Mouse (Mus musculus): ENCODE results near the gene Hipk4. TPM values are rescaled to one million over a fixed set of nuclear protein-coding genes. Genes with fewer than 3 reads are reported as not detected.

The Hipk4 gene
- polyA plus RNA-seq, 1 experiment from 2014 or later = 0.63 TPM

DNA sequence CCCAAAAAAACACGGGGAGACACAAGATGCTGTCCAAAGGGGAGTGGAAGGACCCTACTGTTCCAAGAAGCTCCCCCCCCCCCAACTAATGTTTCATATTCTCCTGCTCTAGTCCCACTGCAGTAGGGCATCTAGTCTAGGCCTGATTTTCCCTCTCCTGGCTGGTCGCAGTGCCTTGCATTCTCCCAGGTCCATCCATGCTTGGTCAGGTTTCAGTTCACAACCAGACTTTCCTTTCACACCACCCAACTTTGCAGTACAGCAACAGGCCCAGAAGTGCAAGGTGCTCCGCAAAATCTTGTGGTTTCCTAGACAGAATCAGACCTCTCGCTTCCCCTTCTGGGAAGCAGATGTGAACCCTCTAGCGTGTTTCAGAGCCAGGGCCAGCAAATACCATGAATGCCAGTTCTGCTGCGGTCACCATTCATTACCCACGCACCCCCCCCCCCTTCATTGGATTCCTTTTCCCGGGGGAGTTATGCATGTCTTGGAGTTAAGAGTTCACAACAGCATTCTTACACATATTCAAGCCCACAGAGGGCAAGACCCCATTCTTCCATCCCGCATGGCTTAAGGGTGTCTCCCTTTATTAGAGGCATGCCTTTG lies 16.2 kb upstream of the Hipk4 start:
- H3K4me1 ChIP-seq = peaks cover 28% of the 10 kb centered on the region
- DNase-seq (ENCODE audit: extremely low spot score, low spot score) = no peak
- no peaks in the 10 kb centered on the region for H3K9me3 ChIP-seq
- H3K36me3 ChIP-seq (replicated peaks) = no peaks in the 10 kb centered on the region
- H3K27ac ChIP-seq = peak overlapping the region; percentile 97
- WGBS = 55% methylated on average over 9 of the region's 9 CpGs
- H3K4me3 ChIP-seq = peak overlapping the region; percentile 65
- no peaks in the 10 kb centered on the region for H3K27me3 ChIP-seq (ENCODE audit: poor library complexity, severe bottlenecking)

DNA sequence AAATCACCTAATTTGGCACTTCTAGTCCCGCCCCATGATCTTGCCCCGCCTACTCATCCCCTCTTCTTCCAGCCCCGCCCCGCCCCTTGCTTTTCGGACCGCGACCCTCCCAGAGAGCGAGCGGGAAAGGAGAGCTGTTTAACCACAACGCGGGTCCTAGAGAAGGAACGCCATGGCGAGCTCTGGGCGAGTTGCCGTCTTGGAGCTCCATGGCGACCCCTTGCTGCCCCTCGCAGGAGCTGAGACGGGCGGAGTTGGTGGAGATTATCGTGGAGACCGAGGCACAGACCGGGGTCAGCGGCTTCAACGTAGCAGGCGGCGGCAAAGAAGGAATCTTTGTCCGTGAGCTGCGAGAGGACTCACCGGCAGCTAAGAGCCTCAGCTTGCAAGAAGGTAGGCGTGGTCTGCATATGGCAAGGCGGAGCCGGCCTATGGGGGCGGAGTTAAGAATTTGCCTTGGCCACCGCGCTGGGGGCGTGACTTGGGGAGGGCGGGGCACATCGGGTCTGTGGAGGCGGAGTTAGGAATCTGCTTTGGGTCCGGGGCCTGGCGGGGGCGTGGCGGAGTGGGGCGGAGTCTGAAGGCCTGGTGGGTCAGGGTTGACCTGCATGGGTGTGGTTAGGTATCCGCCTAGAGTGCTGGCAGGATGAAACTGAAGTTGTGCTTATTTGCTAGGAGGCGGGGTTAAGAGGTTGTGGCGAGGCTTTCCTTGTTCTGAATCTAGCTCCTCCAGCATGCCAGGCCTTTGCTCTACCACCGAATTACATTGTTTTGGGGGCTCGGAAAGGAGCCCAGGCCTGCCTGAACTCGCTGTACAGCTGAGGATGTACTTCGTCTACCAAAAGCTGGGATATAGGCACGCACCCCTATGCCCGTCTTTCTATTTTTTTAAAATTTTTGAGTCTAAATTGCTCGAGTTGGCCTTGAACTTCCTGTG lies 15.1 kb upstream of the Hipk4 start:
- Histone ChIP-seq H3K4me3 (peak overlapping the region; percentile 65), H3K27ac (peak overlapping the region; percentile 97), H3K36me3 (replicated peaks) (no peaks in the 10 kb centered on the region), H3K9me3 (no peaks in the 10 kb centered on the region), H3K27me3 (ENCODE audit: poor library complexity, severe bottlenecking) (no peaks in the 10 kb centered on the region), H3K4me1 (peaks cover 28% of the 10 kb centered on the region)
- under 1% methylated on average over 54 of the region's 54 CpGs for WGBS
- DNase-seq (ENCODE audit: extremely low spot score, low spot score) = peak; percentile 100

DNA sequence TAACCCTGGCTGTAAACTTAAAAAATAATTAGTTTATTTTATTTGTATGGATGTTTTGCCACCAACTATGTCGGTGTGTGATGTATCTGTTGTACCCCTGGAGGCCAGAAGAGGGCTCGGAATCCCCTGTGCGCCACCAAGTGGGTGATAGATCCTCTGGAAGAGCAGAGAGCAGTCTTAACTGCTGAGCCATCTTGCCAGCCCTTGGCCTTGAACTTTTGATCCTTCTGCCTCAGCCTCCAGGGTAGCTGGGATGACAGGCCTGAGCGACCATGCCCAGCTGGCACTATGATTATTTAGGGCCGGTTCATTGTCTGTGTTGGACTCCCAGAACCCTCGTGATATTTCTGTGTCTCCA lies 14.4 kb upstream of the Hipk4 start:
- WGBS = 23% methylated on average over 6 of the region's 6 CpGs
- H3K27ac ChIP-seq = peak overlapping the region; percentile 97; the same call in 1 of the 2 replicates

DNA sequence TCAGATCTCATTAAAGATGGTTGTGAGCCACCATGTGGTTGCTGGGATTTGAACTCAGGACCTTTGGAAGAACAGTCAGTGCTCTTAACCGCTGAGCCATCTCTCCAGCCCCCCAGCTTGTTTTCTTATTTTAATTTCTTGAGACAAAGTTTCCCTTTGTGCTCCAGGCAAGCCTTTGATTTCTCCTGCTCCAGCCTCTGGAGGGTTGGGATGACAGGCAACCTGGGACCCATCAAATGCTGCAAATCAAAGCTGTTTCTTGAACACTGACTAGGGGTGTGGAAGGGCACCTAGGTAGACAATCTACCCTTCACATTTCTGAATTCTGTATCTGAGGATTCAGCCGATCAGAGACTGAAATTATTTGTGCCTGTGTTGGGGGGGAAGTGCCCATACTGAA lies 12.3 kb upstream of the Hipk4 start:
- Histone ChIP-seq H3K36me3 (replicated peaks) (no peaks in the 10 kb centered on the region), H3K4me1 (peaks cover 28% of the 10 kb centered on the region), H3K27me3 (ENCODE audit: poor library complexity, severe bottlenecking) (no peaks in the 10 kb centered on the region), H3K9me3 (no peaks in the 10 kb centered on the region), H3K4me3 (no peak overlapping the region), H3K27ac (no peak overlapping the region)
- DNase-seq (ENCODE audit: extremely low spot score, low spot score) = no peak
- WGBS = 89% methylated on average over 2 of the region's 2 CpGs

More for the DNA sequence above, 14.4 kb upstream of the Hipk4 start:
- Histone ChIP-seq H3K36me3 (replicated peaks) (no peaks in the 10 kb centered on the region), H3K4me1 (peaks cover 28% of the 10 kb centered on the region), H3K9me3 (no peaks in the 10 kb centered on the region), H3K4me3 (peak overlapping the region; percentile 65), H3K27me3 (ENCODE audit: poor library complexity, severe bottlenecking) (no peaks in the 10 kb centered on the region)
- peak; percentile 52 for DNase-seq (ENCODE audit: extremely low spot score, low spot score)

DNA sequence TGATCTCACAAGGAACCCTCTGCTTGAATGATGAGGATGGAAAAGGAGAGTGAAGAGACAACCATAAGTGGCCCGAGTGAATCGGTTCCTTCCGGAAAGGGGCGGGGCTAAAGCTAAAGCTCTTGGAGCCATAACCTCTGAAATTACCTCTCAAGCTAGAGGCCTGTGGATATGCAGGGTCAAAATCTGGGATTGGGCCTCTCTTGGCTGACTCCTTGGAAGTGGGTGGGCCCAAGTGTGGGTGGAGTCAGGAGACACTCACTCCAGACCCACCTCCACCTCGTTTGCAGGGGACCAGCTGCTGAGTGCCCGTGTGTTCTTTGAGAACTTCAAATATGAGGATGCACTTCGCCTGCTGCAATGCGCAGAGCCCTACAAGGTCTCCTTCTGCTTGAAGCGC lies 8.1 kb upstream of the Hipk4 start:
- Histone ChIP-seq H3K9me3 (peaks cover 6% of the 10 kb centered on the region; the same call in 1 of the 2 replicates), H3K27ac (no peak overlapping the region), H3K27me3 (ENCODE audit: poor library complexity, severe bottlenecking) (no peaks in the 10 kb centered on the region), H3K36me3 (replicated peaks) (peaks cover 8% of the 10 kb centered on the region; the same call in 1 of the 2 replicates), H3K4me1 (no peaks in the 10 kb centered on the region), H3K4me3 (no peak overlapping the region)
- 81% methylated on average over 9 of the region's 9 CpGs for WGBS
- no peak for DNase-seq (ENCODE audit: extremely low spot score, low spot score)

DNA sequence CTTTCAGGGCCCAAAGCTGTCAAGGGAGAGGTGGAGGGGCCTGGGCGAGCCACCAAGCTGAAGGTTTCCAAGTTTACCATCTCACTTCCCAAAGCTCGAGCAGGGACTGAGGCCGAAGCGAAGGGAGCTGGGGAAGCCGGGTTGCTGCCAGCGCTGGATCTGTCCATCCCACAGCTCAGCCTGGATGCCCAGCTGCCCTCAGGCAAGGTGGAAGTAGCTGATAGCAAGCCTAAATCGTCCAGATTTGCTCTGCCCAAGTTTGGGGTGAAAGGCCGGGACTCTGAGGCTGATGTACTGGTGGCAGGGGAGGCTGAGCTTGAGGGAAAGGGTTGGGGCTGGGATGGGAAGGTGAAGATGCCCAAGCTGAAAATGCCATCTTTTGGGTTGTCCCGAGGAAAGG lies 4.8 kb upstream of the Hipk4 start:
- no peaks in the 10 kb centered on the region for H3K27me3 ChIP-seq (ENCODE audit: poor library complexity, severe bottlenecking)
- DNase-seq (ENCODE audit: extremely low spot score, low spot score) = no peak
- no peak overlapping the region for H3K27ac ChIP-seq
- peaks cover 6% of the 10 kb centered on the region for H3K4me1 ChIP-seq
- peaks cover 9% of the 10 kb centered on the region; the same call in 1 of the 2 replicates for H3K9me3 ChIP-seq
- no peak overlapping the region for H3K4me3 ChIP-seq
- WGBS = 86% methylated on average over 9 of the region's 9 CpGs
- H3K36me3 ChIP-seq (replicated peaks) = peaks cover 8% of the 10 kb centered on the region; the same call in 1 of the 2 replicates

DNA sequence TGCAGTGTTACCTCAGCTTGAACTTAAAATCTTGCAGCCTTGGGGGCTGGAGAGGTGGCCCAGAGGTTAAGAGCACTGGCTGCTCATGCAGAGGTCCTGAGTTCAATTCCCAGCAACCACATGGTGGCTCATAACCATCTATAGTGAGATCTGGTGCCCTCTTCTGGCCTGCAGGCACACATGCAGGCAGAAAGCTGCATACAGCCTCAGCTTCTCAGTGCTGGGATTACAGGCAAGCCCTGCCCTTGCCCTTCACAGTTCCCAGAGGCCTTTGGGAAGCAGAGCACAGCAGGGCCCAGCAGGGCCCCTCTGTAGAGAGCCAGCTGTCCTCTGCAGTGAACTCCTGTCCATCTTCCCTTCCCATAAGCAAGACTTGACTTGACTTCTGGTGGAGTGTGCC lies 3.0 kb upstream of the Hipk4 start:
- no peaks in the 10 kb centered on the region for H3K27me3 ChIP-seq (ENCODE audit: poor library complexity, severe bottlenecking)
- H3K4me3 ChIP-seq = no peak overlapping the region
- no peak overlapping the region for H3K27ac ChIP-seq
- peaks cover 9% of the 10 kb centered on the region; the same call in 1 of the 2 replicates for H3K9me3 ChIP-seq
- peaks cover 8% of the 10 kb centered on the region; the same call in 1 of the 2 replicates for H3K36me3 ChIP-seq (replicated peaks)
- no peak for DNase-seq (ENCODE audit: extremely low spot score, low spot score)
- peaks cover 6% of the 10 kb centered on the region for H3K4me1 ChIP-seq

DNA sequence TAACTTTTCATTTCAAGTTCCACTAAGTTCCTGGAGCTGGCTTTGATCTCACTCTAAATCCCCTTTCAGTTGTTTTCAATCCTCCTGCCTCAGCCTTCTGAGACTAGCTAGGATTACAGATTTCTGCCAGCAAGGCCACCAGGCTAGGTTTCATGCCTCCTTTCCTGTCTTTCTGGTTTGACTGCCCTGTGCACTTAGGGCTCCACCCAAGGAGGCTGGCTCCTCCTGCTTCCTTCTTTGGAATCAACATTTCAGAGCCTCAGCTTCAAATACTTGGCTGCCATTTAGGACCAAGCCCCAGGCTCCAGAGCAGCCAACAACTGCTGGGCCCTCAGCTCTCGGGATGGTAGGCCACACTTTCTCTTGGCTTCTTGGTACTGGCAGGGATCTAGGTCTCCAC lies 2.5 kb upstream of the Hipk4 start:
- Histone ChIP-seq H3K4me3 (no peak overlapping the region), H3K9me3 (peaks cover 9% of the 10 kb centered on the region; the same call in 1 of the 2 replicates), H3K36me3 (replicated peaks) (peaks cover 8% of the 10 kb centered on the region; the same call in 1 of the 2 replicates), H3K4me1 (peaks cover 6% of the 10 kb centered on the region), H3K27ac (no peak overlapping the region), H3K27me3 (ENCODE audit: poor library complexity, severe bottlenecking) (no peaks in the 10 kb centered on the region)
- 70% methylated on average over 1 of the region's 1 CpGs for WGBS
- no peak for DNase-seq (ENCODE audit: extremely low spot score, low spot score)

DNA sequence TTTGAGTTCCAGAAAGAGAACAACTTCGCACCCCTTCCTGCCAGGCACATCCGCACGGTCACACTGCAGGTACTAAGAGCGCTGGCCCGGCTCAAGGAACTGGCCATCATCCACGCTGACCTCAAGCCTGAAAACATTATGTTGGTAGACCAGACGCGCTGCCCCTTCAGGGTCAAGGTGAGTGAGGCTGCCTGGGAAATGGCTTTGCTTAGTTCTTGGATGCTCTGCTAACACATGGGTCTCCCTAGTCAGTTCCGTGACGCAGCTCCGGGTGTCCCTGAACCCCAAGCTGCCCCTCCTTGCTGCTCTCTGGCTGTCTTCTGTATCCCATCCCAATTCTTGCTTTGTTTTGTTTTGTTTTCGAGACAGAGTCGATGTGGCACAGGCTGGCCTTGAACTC lies 738 bp downstream of the Hipk4 start:
- DNase-seq (ENCODE audit: extremely low spot score, low spot score) = no peak
- Histone ChIP-seq H3K36me3 (replicated peaks) (peaks cover 4% of the 10 kb centered on the region; the same call in 1 of the 2 replicates), H3K4me1 (peaks cover 10% of the 10 kb centered on the region), H3K9me3 (peaks cover 9% of the 10 kb centered on the region; the same call in 1 of the 2 replicates), H3K4me3 (no peak overlapping the region), H3K27me3 (ENCODE audit: poor library complexity, severe bottlenecking) (no peaks in the 10 kb centered on the region), H3K27ac (no peak overlapping the region)
- WGBS = 93% methylated on average over 13 of the region's 13 CpGs

DNA sequence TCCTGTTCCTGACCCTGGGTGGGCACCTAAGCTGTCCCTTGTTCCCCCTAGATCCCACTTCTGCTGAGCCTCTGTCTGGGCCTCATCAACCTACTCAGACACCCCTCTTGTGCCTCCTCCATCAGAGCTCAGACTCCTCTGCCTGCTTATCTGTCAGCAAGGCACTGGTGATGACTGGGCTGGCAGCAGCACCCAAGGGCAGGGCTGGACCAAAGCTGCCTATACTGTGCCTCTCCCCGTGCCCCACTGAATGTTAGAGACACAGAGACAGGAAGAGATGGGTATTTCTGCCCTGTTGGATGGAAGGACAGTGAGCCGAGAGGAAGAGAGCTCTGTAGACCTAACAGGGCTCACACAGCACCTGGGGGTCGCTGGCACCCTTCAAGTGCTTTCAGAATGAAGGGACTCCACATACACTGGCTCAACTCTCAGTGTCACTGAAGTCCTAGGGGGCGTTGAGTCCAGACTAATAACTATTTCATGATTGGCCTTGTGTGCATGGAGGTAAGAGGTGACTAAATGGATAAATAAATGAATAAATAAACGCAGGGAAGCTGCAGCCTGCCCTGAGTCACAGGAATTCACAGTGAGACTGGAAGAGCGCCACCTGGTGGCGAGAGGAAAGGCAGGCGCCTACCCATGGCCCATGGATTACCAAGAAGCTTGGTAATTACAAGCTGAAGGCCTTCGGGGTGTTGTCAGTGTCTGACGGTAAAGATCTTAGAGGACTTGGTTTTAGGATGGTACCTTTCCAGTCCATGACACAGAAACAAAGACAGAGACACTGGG lies 3.2 kb downstream of the Hipk4 start:
- Histone ChIP-seq H3K27ac (no peak overlapping the region), H3K4me1 (peaks cover 10% of the 10 kb centered on the region), H3K9me3 (no peaks in the 10 kb centered on the region), H3K36me3 (replicated peaks) (peaks cover 10% of the 10 kb centered on the region; the same call in 1 of the 2 replicates), H3K4me3 (no peak overlapping the region), H3K27me3 (ENCODE audit: poor library complexity, severe bottlenecking) (no peaks in the 10 kb centered on the region)
- peak; percentile 82 for DNase-seq (ENCODE audit: extremely low spot score, low spot score)
- 28% methylated on average over 10 of the region's 10 CpGs for WGBS

DNA sequence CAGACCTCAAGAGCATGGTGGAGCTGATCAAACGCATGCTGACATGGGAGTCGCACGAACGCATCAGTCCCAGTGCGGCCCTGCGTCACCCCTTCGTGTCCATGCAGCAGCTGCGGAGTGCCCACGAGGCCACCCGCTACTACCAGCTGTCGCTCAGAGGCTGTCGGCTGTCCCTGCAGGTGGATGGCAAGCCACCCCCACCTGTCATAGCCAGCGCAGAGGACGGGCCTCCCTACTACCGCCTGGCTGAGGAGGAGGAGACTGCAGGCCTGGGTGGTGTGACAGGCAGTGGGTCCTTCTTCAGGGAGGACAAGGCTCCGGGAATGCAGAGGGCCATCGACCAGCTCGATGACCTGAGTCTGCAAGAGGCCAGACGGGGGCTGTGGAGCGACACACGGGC lies 6.0 kb downstream of the Hipk4 start:
- Histone ChIP-seq H3K36me3 (replicated peaks) (peaks cover 35% of the 10 kb centered on the region), H3K4me3 (no peak overlapping the region), H3K4me1 (peaks cover 4% of the 10 kb centered on the region; the same call in 1 of the 2 replicates), H3K9me3 (no peaks in the 10 kb centered on the region), H3K27me3 (ENCODE audit: poor library complexity, severe bottlenecking) (no peaks in the 10 kb centered on the region), H3K27ac (no peak overlapping the region)
- WGBS = 86% methylated on average over 21 of the region's 21 CpGs
- DNase-seq (ENCODE audit: extremely low spot score, low spot score) = no peak

DNA sequence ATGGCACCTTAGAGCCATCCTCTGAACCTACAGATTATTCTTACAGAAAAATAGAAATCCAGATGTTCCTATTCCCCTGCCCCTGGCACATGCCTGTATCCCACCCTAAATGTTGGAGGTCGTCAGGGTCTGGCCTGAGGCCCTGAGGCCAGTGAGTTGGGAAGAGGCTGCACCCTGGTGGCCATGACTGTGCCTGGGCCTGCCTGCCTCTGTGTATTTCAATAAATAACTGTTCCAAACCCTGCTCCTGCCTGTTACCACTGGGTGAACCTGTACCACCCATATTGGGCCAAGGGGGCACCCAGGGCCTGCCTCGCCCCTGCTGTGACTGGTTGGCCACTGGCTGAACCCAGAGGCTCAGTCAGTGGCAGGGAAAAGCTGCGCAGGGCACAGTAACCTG lies 7.9 kb downstream of the Hipk4 start:
- Histone ChIP-seq H3K27ac (no peak overlapping the region), H3K27me3 (ENCODE audit: poor library complexity, severe bottlenecking) (no peaks in the 10 kb centered on the region), H3K4me3 (no peak overlapping the region), H3K9me3 (no peaks in the 10 kb centered on the region), H3K36me3 (replicated peaks) (peaks cover 52% of the 10 kb centered on the region), H3K4me1 (peaks cover 4% of the 10 kb centered on the region; the same call in 1 of the 2 replicates)
- DNase-seq (ENCODE audit: extremely low spot score, low spot score) = no peak
- WGBS = 77% methylated on average over 3 of the region's 3 CpGs

Data from forebrain, embryonic 10.5 days (tissue).